Mouse (Mus musculus) cerebellum, adult 11-12 months (tissue): ENCODE data around the gene Wt1.

Experiments
- DNase-seq: peaks from one replicate; pipeline ENCODE4 v3.0.0; 2022

The Wt1 gene

GRCm38 (mm10) chr2:105185768-105186529 is 59.6 kb downstream of the Wt1 start:
- no peak for DNase-seq

GRCm38 (mm10) chr2:105186591-105186990 is 60.3 kb downstream of the Wt1 start:
- DNase-seq = no peak

- DNase-seq = no peak
Observed at GRCm38 (mm10) chr2:105188182-105188581, 61.9 kb downstream of the Wt1 start.

GRCm38 (mm10) chr2:105189352-105189751 is 63.0 kb downstream of the Wt1 start:
- DNase-seq = no peak

- no peak for DNase-seq
Observed at GRCm38 (mm10) chr2:105200152-105200551, 73.8 kb downstream of the Wt1 start.

GRCm38 (mm10) chr2:105206563-105207174 is 80.3 kb downstream of the Wt1 start:
- no peak for DNase-seq

GRCm38 (mm10) chr2:105212839-105213238 is 86.5 kb downstream of the Wt1 start:
- DNase-seq = no peak

GRCm38 (mm10) chr2:105215914-105216313 is 89.6 kb downstream of the Wt1 start:
- no peak for DNase-seq

- DNase-seq = no peak
Observed at GRCm38 (mm10) chr2:105219229-105219628, 92.9 kb downstream of the Wt1 start.

- no peak for DNase-seq
Observed at GRCm38 (mm10) chr2:105219664-105220063, 93.3 kb downstream of the Wt1 start.

- DNase-seq = no peak
Observed at GRCm38 (mm10) chr2:105220738-105221303, 94.5 kb downstream of the Wt1 start.
